Mouse (Mus musculus) mature B cell (primary cell): ENCODE results near the gene March6.

ENCODE experiments used
- in situ Hi-C: fragments of 300-500 bp; cut with MboI; formaldehyde crosslinking; loops from 2 replicates; pipeline ENCODE4 v1.14.3; 2019

Gene March6

GRCm38 (mm10) chr15:31453098-31453916 is 77.5 kb downstream of the March6 start, which contains the start of gene Ropn1l:
TSS of gene Ropn1l (minus strand) at chr15:31453737.
- in situ Hi-C loops: no loop called here

GRCm38 (mm10) chr15:31452336-31453097 is 78.3 kb downstream of the March6 start:
- in situ Hi-C loops: no loop called here

GRCm38 (mm10) chr15:31449772-31450171 is 81.1 kb downstream of the March6 start:
- in situ Hi-C loops: no loop called here

- in situ Hi-C loops: no loop called here
Observed at GRCm38 (mm10) chr15:31447121-31447520, 83.7 kb downstream of the March6 start.

- in situ Hi-C loops: no loop called here
Observed at GRCm38 (mm10) chr15:31442698-31443097, 88.2 kb downstream of the March6 start.

- in situ Hi-C loops: no loop called here
Observed at GRCm38 (mm10) chr15:31441996-31442395, 88.9 kb downstream of the March6 start.

GRCm38 (mm10) chr15:31436811-31437210 is 94.0 kb downstream of the March6 start:
- in situ Hi-C loops: no loop called here

GRCm38 (mm10) chr15:31436083-31436482 is 94.8 kb downstream of the March6 start:
- in situ Hi-C loops: no loop called here

- in situ Hi-C loops: no loop called here
Observed at GRCm38 (mm10) chr15:31433768-31434167, 97.1 kb downstream of the March6 start.

- in situ Hi-C loops: no loop called here
Observed at GRCm38 (mm10) chr15:31431847-31432246, 99.0 kb downstream of the March6 start.

GRCm38 (mm10) chr15:31430014-31430413 is 100.8 kb downstream of the March6 start:
- in situ Hi-C loops: no loop called here

- in situ Hi-C loops: loop anchor here (5.0 kb wide), 1 partner anchor 122 kb away; no protein-coding TSS in a partner anchor
Observed at GRCm38 (mm10) chr15:31429429-31429828, 101.4 kb downstream of the March6 start.

GRCm38 (mm10) chr15:31428571-31428970 is 102.3 kb downstream of the March6 start:
- in situ Hi-C loops: loop anchor here (5.0 kb wide), 1 partner anchor 121 kb away; no protein-coding TSS in a partner anchor

- in situ Hi-C loops: loop anchor here (5.0 kb wide), 1 partner anchor 120 kb away; no protein-coding TSS in a partner anchor
Observed at GRCm38 (mm10) chr15:31427390-31427789, 103.5 kb downstream of the March6 start.

GRCm38 (mm10) chr15:31426066-31426706 is 104.7 kb downstream of the March6 start:
- in situ Hi-C loops: loop anchor here (5.0 kb wide), 1 partner anchor 119 kb away; no protein-coding TSS in a partner anchor

- in situ Hi-C loops: no loop called here
Observed at GRCm38 (mm10) chr15:31422649-31423369, 108.0 kb downstream of the March6 start.

GRCm38 (mm10) chr15:31419037-31419436 is 111.8 kb downstream of the March6 start:
- in situ Hi-C loops: no loop called here

GRCm38 (mm10) chr15:31418686-31419024 is 112.2 kb downstream of the March6 start:
- in situ Hi-C loops: no loop called here

GRCm38 (mm10) chr15:31417796-31418685 is 112.8 kb downstream of the March6 start:
- in situ Hi-C loops: no loop called here

- in situ Hi-C loops: no loop called here
Observed at GRCm38 (mm10) chr15:31417409-31417795, 113.5 kb downstream of the March6 start.

- in situ Hi-C loops: no loop called here
Observed at GRCm38 (mm10) chr15:31415181-31415580, 115.7 kb downstream of the March6 start.
